Mouse (Mus musculus) limb, embryonic 15.5 days (tissue): ENCODE data around the gene Surf2. TPM values are rescaled to one million over a fixed set of nuclear protein-coding genes. Genes with fewer than 3 reads are reported as not detected.

ENCODE experiments used
- ATAC-seq: fragments of 200-750 bp; cut with Nextera tagmentation; 2 replicates; pipeline ENCODE4 v1.8.0; 2017; ENCODE audit warnings: low read depth, moderate TSS enrichment; ENCODE audit not compliant: insufficient number of reproducible peaks, low FRiP score, low TSS enrichment
- H3K27ac ChIP-seq: fragments of 300-500 bp; sonication (generic); 2 replicates; pipeline ENCODE4 v1.5.1; 2015; ENCODE audit warnings: moderate library complexity, mild to moderate bottlenecking, inconsistent platforms
- H3K27me3 ChIP-seq: fragments of 300-500 bp; sonication (generic); 2 replicates; pipeline ENCODE4 v1.6.1; 2015; ENCODE audit warnings: inconsistent platforms
- H3K36me3 ChIP-seq: fragments of 300-500 bp; sonication (generic); 2 replicates; pipeline ENCODE4 v1.6.1; 2015; ENCODE audit warnings: inconsistent platforms
- H3K4me1 ChIP-seq: fragments of 300-500 bp; sonication (generic); 2 replicates; pipeline ENCODE4 v1.6.1; 2015; ENCODE audit warnings: inconsistent platforms
- H3K4me2 ChIP-seq: fragments of 300-500 bp; sonication (generic); 2 replicates; pipeline ENCODE4 v1.6.1; 2015; ENCODE audit warnings: mild to moderate bottlenecking, inconsistent platforms
- H3K4me3 ChIP-seq: fragments of 300-500 bp; sonication (generic); 2 replicates; pipeline ENCODE4 v1.5.1; 2015; ENCODE audit warnings: mild to moderate bottlenecking, inconsistent platforms
- H3K9ac ChIP-seq: fragments of 300-500 bp; sonication (generic); 2 replicates; pipeline ENCODE4 v1.6.1; 2015; ENCODE audit warnings: inconsistent platforms
- H3K9me3 ChIP-seq: fragments of 300-500 bp; sonication (generic); 2 replicates; pipeline ENCODE4 v1.6.1; 2016; ENCODE audit warnings: inconsistent platforms
- WGBS: fragments of 180-500 bp; shearing (Covaris S2); methylation state at CpG from one replicate; pipeline ENCODE4 v1.1.7; 2015; 5-methylcytosine and 5-hydroxymethylcytosine counted together
- polyA plus RNA-seq: library from polyadenylated mRNA; unstranded; fragments of >200 nt; fragmentation: Nextera tagmentation; extraction: Ambion mirVana; gene quantifications from 2 replicates; pipeline ENCODE4 v1.2.1, GENCODE M21; 2015

The Surf2 gene
- polyA plus RNA-seq, 1 experiment from 2014 or later, result 32.4 TPM

DNA sequence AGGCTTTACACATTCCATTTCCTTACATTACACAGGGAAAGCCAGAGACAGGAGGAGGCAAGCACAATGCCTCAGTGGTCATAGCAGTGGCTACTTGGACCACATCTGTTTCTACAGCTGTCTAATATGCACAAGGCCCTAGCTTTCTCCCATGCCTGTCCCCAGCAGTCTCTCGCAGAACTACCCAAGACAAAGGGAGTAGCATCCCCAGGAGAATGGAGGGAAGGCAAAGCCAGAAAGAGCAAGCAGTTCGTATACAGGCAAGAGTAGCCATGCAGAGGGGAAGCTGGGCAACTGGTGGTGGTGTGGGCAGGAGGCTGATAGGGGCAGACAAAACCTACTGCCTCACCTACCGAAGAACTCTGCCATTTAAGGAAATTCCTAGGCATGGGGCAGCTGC is 9.7 kb upstream of the Surf2 start:
- peaks cover 43% of the 10 kb centered on the region for H3K36me3 ChIP-seq
- H3K9ac ChIP-seq, result no peak overlapping the region
- no peak for ATAC-seq

DNA sequence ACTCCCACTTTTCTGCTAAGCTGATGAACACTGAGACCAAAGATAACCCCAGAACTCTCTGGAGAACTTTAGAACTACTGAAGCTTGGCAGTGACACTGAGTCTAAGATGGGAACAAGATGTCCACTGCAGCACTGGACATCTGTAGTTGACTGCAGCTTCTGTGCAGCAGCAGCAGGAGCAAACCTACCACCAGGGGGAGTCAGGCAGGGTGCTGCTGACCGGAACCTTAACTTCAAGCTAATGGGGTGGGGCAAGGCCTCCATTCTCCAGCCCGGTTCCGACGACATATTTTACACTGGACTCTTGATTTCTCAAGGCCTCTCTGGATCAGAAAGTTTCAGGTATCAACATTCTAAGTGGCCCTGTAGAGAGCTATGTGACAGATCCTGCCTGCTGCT is 9.1 kb upstream of the Surf2 start:
- no peaks in the 10 kb centered on the region for H3K27me3 ChIP-seq
- WGBS, result 62% methylated on average over 4 of the region's 4 CpGs
- no peak overlapping the region for H3K9ac ChIP-seq
- no peak overlapping the region for H3K27ac ChIP-seq
- H3K4me1 ChIP-seq, result peaks cover 34% of the 10 kb centered on the region
- ATAC-seq, result no peak
- no peak overlapping the region for H3K4me3 ChIP-seq
- no peaks in the 10 kb centered on the region for H3K9me3 ChIP-seq
- peaks cover 49% of the 10 kb centered on the region for H3K36me3 ChIP-seq
- H3K4me2 ChIP-seq, result no peak overlapping the region

More for the DNA sequence above, 9.7 kb upstream of the Surf2 start:
- H3K4me2 ChIP-seq, result no peak overlapping the region
- H3K4me3 ChIP-seq, result no peak overlapping the region
- no peak overlapping the region for H3K27ac ChIP-seq
- H3K4me1 ChIP-seq, result peaks cover 34% of the 10 kb centered on the region
- WGBS, result 88% methylated on average over 3 of the region's 3 CpGs
- H3K9me3 ChIP-seq, result no peaks in the 10 kb centered on the region
- no peaks in the 10 kb centered on the region for H3K27me3 ChIP-seq

DNA sequence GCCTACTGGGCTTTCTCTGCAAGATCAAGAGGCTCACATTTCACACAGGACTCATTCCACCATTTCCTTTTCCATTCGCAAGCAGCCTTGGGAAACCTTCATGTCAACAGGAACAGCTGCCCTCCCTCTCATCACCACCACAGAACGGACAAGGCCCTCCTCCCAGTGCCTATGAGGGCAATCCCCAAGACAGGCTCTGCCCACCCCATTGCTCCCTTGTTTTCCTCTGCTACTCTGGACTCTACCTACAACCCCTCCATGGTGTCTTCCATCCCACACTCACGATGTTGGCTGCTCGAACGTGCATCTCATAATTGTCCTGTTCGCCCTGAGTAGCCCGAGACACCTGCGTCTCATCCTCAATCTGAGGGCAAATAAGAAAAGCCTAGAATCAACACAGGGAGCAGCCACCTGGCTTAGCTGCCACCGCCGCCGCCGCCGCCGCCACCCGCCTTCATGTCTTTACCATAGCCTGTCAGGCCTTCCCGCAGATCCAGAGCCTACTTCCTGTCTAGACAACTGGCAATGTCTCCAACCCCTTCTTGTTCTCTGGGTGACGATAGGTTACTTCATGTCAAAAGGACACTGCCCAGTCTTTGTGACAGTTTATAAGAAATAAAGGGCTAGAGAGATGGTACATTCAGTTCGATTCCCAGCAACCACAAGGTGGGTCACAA is 7.3 kb upstream of the Surf2 start:
- Histone ChIP-seq H3K4me1 (peaks cover 29% of the 10 kb centered on the region), H3K36me3 (peaks cover 67% of the 10 kb centered on the region), H3K27me3 (no peaks in the 10 kb centered on the region), H3K4me3 (peak overlapping the region; percentile 77), H3K4me2 (peak overlapping the region; percentile 50), H3K9ac (peak overlapping the region; percentile 55; the same call in 1 of the 2 replicates), H3K27ac (no peak overlapping the region), H3K9me3 (no peaks in the 10 kb centered on the region)
- ATAC-seq, result no peak
- WGBS, result 84% methylated on average over 18 of the region's 18 CpGs

DNA sequence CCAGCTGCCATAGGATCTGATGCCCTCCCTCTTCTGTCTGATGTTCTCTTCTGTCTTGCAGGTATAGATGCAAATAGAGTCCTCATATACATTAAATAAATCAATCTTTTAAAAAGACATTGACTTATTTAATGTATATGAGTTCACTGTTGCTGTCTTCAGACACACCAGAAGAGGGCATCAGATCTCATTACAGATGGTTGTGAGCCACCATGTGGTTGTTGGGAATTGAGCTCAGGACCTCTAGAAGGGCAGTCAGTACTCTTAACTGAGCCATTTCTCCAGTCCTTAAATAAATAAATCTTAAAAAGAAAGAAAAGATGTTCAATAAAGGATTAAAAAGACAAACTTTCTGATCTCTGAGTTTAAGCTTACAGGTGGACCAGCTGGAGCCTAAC is 6.8 kb upstream of the Surf2 start:
- no peaks in the 10 kb centered on the region for H3K9me3 ChIP-seq
- peak overlapping the region; percentile 95; the same call in 1 of the 2 replicates for H3K27ac ChIP-seq
- H3K4me3 ChIP-seq, result peak overlapping the region; percentile 77
- H3K4me1 ChIP-seq, result peaks cover 27% of the 10 kb centered on the region
- H3K36me3 ChIP-seq, result peaks cover 69% of the 10 kb centered on the region
- H3K4me2 ChIP-seq, result peak overlapping the region; percentile 50
- H3K9ac ChIP-seq, result peak overlapping the region; percentile 55
- no peak for ATAC-seq
- no peaks in the 10 kb centered on the region for H3K27me3 ChIP-seq

DNA sequence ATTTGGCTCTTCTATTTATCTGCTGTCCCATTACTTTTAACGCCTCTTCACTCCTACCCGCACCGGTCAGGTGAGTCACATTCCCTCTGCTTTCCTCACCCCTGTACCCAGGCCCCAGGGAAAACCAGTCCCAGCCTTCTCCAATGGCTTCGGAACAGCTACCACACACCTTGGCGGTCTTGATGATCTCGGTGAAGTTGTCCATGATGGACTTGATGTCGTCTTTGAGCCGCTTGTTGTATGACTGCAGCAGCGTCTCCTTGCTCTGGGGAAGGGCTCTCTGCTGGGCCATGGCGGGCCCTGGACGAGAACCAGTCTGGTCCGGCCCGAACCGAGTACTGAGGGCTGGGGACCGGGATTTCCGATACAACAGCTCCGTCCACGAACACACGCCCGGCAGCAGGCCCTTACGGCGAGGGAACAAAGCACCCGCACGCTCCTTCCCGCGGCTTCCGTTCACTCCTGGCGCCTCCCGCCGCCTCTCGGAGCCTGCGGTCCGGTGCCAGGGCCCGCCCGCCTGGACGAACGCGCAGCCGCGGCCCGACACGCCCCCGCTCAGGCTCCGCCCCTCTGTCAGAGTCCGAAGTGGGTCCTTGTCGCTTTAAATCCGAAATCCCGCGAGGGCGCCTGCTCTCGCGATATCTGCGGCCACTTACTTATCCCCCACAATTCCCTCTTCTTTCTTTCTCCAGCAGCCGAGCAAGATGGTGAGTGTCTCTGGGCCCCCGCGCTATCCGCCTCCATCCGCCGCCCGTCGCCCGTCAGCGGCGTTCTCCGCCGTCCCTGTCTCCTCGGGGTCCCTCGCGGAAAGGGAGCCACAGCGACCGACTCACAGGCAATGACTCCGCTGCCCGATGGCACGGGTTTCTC is 5.8 kb upstream of the Surf2 start, which contains the start of the genes Med22 and Rpl7a:
Med22 (minus strand) TSS at position 554 of the 870 bp plus-strand sequence.
Rpl7a (plus strand) TSS at position 641 of the 870 bp plus-strand sequence.
- Histone ChIP-seq H3K4me1 (peaks cover 35% of the 10 kb centered on the region), H3K27ac (peak within 1 kb of the TSS; percentile 95), H3K9me3 (no peaks in the 10 kb centered on the region), H3K27me3 (no peaks in the 10 kb centered on the region), H3K4me3 (peak within 1 kb of the TSS; percentile 77), H3K36me3 (peaks cover 67% of the 10 kb centered on the region), H3K4me2 (peak within 1 kb of the TSS; percentile 82), H3K9ac (peak within 1 kb of the TSS; percentile 91)
- ATAC-seq, result peak; percentile 93
- under 1% methylated on average over 71 of the region's 74 CpGs for WGBS

DNA sequence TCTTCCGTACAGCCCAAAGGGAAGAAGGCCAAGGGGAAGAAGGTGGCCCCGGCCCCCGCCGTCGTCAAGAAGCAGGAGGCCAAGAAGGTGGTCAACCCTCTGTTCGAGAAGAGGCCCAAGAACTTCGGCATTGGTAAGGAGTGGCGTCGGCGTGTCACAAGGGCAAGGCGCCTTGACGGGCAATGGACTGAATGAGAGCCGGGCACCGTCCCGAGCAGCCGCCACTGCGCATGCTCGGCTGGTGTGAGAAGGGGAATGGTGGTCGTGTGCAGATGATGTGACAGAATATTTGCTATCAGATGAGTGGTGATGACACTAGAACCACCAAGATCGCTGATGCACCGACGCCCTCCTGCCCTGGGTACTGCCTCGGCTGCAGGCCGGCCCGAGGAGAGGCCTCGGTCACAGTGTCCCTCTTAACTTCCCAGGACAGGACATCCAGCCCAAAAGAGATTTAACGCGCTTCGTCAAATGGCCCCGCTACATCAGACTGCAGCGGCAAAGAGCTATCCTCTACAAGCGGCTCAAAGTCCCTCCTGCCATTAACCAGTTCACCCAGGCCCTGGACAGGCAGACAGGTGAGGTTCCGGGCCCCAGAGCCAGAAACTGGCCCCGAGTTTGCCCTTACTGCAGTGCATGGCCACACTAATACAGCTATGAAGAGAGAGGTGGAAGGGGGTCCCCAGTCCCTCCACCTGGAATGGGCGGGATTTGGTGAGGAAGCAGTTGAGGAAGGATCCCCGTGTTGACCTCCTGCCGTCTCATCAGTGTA is 5.0 kb upstream of the Surf2 start:
- H3K4me2 ChIP-seq, result peak overlapping the region; percentile 82
- peak overlapping the region; percentile 95 for H3K27ac ChIP-seq
- H3K4me1 ChIP-seq, result peaks cover 41% of the 10 kb centered on the region
- peaks cover 59% of the 10 kb centered on the region for H3K36me3 ChIP-seq
- H3K9ac ChIP-seq, result peak overlapping the region; percentile 91
- no peaks in the 10 kb centered on the region for H3K9me3 ChIP-seq
- WGBS, result 0% methylated on average over 37 of the region's 37 CpGs
- peak; percentile 15; the same call in 1 of the 2 replicates for ATAC-seq
- no peaks in the 10 kb centered on the region for H3K27me3 ChIP-seq
- peak overlapping the region; percentile 77 for H3K4me3 ChIP-seq

DNA sequence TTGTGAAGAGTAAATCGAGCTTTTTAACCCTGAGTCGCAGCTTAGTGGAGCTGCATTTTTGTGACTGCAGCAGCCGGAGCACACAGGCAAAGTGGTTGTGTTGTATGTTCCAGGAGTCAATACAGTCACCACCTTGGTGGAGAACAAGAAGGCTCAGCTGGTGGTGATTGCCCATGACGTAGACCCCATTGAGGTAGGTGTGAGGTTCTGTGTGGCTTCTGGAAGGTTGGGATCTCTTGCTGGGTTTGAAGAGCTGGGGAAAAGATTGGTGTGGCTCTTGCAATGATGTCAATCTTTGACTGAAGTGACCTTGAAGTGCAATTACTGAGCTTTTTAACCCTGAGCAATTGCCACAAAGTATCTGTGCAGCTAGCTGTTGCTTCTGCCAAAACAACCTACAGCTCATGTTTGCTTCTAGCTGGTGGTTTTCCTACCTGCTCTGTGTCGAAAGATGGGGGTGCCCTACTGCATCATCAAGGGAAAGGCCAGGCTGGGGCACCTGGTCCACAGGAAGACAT is 3.9 kb upstream of the Surf2 start:
- Histone ChIP-seq H3K4me2 (peak overlapping the region; percentile 82), H3K27ac (no peak overlapping the region), H3K27me3 (no peaks in the 10 kb centered on the region), H3K9ac (peak overlapping the region; percentile 8; the same call in 1 of the 2 replicates), H3K4me1 (peaks cover 49% of the 10 kb centered on the region), H3K36me3 (peaks cover 48% of the 10 kb centered on the region), H3K4me3 (peak overlapping the region; percentile 77), H3K9me3 (no peaks in the 10 kb centered on the region)
- no peak for ATAC-seq
- 64% methylated on average over 5 of the region's 5 CpGs for WGBS

DNA sequence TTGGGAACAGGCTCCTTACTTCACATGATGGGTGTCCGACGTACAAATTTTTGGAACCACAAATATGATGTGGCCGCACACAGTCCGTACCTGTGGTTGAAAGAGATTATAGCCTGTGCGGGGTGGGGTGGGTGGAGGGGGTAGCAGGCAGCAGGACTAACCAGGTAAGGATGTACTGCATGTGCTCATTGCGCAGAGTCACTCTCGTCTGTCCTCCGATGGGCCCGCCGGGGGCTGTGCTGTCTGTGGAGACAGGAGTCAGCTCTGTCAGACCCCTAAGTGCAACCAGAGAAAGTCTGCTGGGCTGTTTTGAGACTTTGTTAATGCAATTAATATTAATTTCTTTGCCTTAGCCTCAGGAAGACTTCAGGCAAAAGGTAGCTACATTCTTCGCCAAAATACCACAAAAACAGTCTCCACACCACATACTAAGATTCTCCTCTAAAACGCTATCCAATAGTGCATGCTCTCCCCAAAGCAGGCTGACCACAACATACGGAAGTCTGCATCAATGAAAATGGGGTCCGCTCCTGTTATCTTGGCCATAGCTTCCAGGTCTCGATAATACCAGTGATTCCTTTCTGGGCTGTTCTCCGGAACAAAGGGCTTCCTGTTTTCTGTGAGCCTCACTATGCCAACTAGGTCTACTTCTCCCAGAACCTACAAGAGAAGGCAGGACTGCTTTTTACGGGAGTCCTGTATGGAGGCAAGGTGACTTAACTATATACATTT is 2.6 kb upstream of the Surf2 start:
- no peak overlapping the region for H3K4me3 ChIP-seq
- no peak overlapping the region for H3K4me2 ChIP-seq
- no peak overlapping the region for H3K9ac ChIP-seq
- H3K9me3 ChIP-seq, result no peaks in the 10 kb centered on the region
- H3K27me3 ChIP-seq, result no peaks in the 10 kb centered on the region
- peaks cover 42% of the 10 kb centered on the region for H3K36me3 ChIP-seq
- ATAC-seq, result no peak
- H3K27ac ChIP-seq, result no peak overlapping the region
- whole genome bisulfite sequencing, result 78% methylated on average over 17 of the region's 17 CpGs
- H3K4me1 ChIP-seq, result peaks cover 56% of the 10 kb centered on the region

DNA sequence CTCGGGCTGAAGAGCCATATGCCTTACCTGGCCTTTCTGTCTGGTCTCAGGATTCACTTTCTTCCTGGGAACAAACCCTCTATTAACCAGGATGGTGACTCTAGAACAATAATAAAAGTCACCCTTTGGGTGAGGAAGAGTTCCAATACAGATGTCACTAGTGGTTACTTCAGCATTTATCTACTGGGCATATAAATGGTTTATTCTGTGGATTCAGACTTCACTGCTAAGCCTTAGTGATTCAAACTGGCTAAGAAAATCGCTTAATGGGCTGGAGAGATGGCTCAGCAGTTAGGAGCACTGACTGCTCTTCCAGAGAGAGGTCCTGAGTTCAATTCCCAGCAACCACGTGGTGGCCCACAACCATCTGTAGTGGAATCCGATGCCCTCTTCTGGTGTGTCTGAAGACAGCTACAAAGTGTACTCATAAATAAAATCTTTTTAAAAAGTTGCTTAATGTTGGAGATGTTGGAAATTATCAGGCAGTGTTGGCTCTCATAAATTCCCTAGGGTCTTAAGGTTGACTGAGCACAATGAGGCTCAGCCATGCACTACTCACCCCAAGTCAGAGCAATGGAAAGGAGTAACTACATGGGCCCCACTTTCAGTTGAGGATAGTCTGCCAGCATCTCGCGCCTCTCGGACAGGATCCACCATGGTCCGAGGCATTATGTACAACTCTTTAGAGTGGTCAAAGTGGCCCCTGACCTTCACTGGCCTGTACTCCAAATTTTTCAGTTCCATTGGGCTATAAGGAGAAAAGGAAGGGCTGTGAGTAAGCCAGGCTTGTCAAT is 1.8 kb upstream of the Surf2 start:
- WGBS, result 59% methylated on average over 8 of the region's 8 CpGs
- H3K9ac ChIP-seq, result no peak overlapping the region
- peak overlapping the region; percentile 8; the same call in 1 of the 2 replicates for H3K4me3 ChIP-seq
- H3K27ac ChIP-seq, result 0 out of 2 replicates have a peak overlapping the region, but pooled peaks have one; percentile 0
- H3K36me3 ChIP-seq, result peaks cover 49% of the 10 kb centered on the region
- H3K9me3 ChIP-seq, result no peaks in the 10 kb centered on the region
- no peaks in the 10 kb centered on the region for H3K27me3 ChIP-seq
- H3K4me2 ChIP-seq, result no peak overlapping the region
- H3K4me1 ChIP-seq, result peaks cover 48% of the 10 kb centered on the region
- no peak for ATAC-seq

DNA sequence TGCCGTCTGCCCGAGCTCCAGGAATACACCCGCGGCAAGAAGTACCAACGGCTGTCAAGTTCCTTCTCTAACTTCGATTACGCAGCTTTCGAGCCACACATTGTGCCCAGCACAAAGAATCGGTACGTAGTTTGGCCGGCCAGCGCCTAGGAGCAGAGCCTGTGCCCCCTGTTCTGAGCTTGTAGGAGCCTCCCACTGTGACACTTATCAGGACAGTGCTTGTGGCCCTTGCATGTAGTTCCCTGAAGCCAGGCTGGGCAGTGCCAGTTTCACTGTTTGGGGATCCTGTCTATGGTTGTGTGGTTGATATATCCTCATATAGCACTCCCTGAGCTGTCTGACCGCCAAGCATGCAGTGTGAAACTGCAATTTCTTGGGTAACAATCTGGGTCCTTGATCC is 571 bp downstream of the Surf2 start:
- no peak for ATAC-seq
- Histone ChIP-seq H3K27ac (peak overlapping the region; percentile 78), H3K27me3 (no peaks in the 10 kb centered on the region), H3K4me2 (peak overlapping the region; percentile 95), H3K4me3 (peak overlapping the region; percentile 68), H3K36me3 (peaks cover 68% of the 10 kb centered on the region), H3K9ac (peak overlapping the region; percentile 70), H3K9me3 (no peaks in the 10 kb centered on the region), H3K4me1 (peaks cover 43% of the 10 kb centered on the region)
- WGBS, result 2% methylated on average over 13 of the region's 13 CpGs
